Mouse (Mus musculus) midbrain, embryonic 13.5 days (tissue): ENCODE measurements around the gene Sgf29. TPM values are rescaled to one million over a fixed set of nuclear protein-coding genes. Genes with fewer than 3 reads are reported as not detected.

Experiments
- ATAC-seq: fragments of 200-750 bp; cut with Nextera tagmentation; 2 replicates; pipeline ENCODE4 v1.8.0; 2017; ENCODE audit warnings: mild to moderate bottlenecking, moderate TSS enrichment, moderate library complexity
- H3K27ac ChIP-seq: fragments of 300-500 bp; sonication (generic); 2 replicates; pipeline ENCODE4 v1.5.1; 2015; ENCODE audit warnings: inconsistent platforms, mild to moderate bottlenecking, moderate library complexity
- H3K27me3 ChIP-seq: fragments of 300-500 bp; sonication (generic); 2 replicates; pipeline ENCODE4 v1.6.1; 2015; ENCODE audit warnings: mild to moderate bottlenecking, inconsistent platforms
- H3K36me3 ChIP-seq: fragments of 300-500 bp; sonication (generic); 2 replicates; pipeline ENCODE4 v1.6.1; 2015; ENCODE audit warnings: mild to moderate bottlenecking, inconsistent platforms
- H3K4me1 ChIP-seq: fragments of 300-500 bp; sonication (generic); replicated peaks from 2 replicates; pipeline ENCODE4 v1.6.1; 2015; ENCODE audit warnings: inconsistent platforms
- H3K4me2 ChIP-seq: fragments of 300-500 bp; sonication (generic); replicated peaks from 2 replicates; pipeline ENCODE4 v1.6.1; 2015; ENCODE audit warnings: moderate library complexity, mild to moderate bottlenecking, inconsistent platforms
- H3K4me3 ChIP-seq: fragments of 300-500 bp; sonication (generic); replicated peaks from 2 replicates; pipeline ENCODE4 v1.5.1; 2015; ENCODE audit warnings: mild to moderate bottlenecking, inconsistent platforms
- H3K9ac ChIP-seq: fragments of 300-500 bp; sonication (generic); replicated peaks from 2 replicates; pipeline ENCODE4 v1.6.1; 2015; ENCODE audit warnings: mild to moderate bottlenecking, inconsistent platforms
- H3K9me3 ChIP-seq: fragments of 300-500 bp; sonication (generic); 2 replicates; pipeline ENCODE4 v1.6.1; 2016; ENCODE audit warnings: mild to moderate bottlenecking, inconsistent platforms
- WGBS: fragments of 180-500 bp; shearing (Covaris S2); methylation state at CpG from one replicate; pipeline ENCODE4 v1.1.7; 2015; 5-methylcytosine and 5-hydroxymethylcytosine counted together
- polyA plus RNA-seq: library from polyadenylated mRNA; unstranded; fragments of >200 nt; fragmentation: Nextera tagmentation; extraction: Ambion mirVana; gene quantifications from 2 replicates; pipeline ENCODE4 v1.2.1, GENCODE M21; 2015

Sgf29 gene
- polyA plus RNA-seq, 1 experiment from 2014 or later, result 54.5 TPM

DNA sequence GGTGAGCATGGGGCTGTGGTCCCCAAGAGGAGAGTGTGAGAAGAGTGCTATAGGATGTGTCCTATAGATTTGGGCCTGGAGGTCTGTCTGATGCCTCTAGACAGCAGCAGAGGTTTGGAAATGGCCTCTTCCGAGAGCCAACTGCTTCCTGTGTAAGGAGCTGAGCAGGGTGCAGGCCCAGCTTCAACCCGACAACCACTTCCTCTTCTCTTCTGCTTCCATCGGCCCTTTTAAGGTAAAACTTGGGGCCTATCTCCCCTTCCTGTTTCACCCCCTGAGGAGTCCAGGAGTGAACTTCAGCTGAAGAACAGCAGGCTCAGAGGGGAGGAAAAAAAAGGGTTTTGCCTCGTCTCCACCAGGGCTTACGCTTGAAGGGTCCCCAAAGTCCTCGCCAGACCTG is 53.2 kb downstream of the Sgf29 start:
- 0 out of 2 replicates have a peak overlapping the region, but pooled peaks have one; percentile 36 for H3K9ac ChIP-seq
- WGBS, result 78% methylated on average over 6 of the region's 6 CpGs
- ATAC-seq, result no peak
- H3K9me3 ChIP-seq, result no peaks in the 10 kb centered on the region
- H3K36me3 ChIP-seq, result peaks cover 26% of the 10 kb centered on the region
- H3K27me3 ChIP-seq, result peaks cover 7% of the 10 kb centered on the region; the same call in 1 of the 2 replicates
- H3K4me3 ChIP-seq, result peak overlapping the region; percentile 77; the same call in 1 of the 2 replicates
- peak overlapping the region; percentile 77 for H3K4me2 ChIP-seq
- peaks cover 55% of the 10 kb centered on the region for H3K4me1 ChIP-seq
- no peak overlapping the region for H3K27ac ChIP-seq

DNA sequence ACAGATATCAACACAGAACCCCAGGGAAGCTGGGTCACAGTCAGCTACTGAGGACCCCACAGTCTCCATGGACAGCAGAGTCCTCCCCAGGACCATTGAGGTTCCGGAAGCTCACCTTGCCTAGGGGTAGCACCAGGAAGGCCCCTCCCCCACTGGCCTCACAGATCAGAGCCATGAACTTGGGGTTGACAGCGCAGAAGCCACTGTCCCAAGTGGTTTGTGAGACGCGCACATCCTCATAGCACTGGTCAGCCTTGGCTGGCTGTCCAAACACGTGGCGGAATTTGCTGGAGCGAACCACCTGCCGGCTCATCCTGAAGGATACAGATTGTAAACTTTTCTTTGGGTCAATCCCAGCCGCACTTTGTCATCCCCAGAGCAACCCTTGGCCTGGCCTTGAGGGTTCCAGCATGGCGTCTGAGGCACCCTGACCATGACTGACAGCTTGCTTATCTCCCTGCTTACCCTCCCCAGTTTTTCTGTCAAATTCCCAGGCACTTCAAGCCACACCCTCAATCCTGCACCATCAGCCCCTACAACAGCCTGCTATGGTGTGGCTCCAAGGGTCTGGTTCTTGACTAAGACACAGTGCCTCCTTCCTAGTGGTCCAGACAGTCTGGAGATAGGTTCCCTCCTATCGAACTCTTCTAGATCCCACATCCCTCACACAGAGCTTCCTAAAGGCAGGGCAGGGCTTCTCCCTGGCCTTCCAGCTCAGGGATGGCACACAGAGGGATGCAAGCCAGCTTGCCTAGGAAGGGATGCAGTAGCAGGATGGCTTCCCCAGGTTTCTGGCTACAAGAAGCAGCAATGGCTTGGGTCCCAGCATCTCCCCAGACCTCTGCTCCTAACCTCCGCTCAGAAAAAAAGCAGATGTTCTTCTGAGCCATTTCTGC is 54.0 kb downstream of the Sgf29 start:
- Histone ChIP-seq H3K27me3 (peaks cover 7% of the 10 kb centered on the region; the same call in 1 of the 2 replicates), H3K27ac (peak overlapping the region; percentile 88), H3K4me2 (peak overlapping the region; percentile 77), H3K4me3 (peak overlapping the region; percentile 77), H3K4me1 (peaks cover 49% of the 10 kb centered on the region), H3K9ac (peak overlapping the region; percentile 93), H3K9me3 (no peaks in the 10 kb centered on the region), H3K36me3 (peaks cover 21% of the 10 kb centered on the region)
- WGBS, result 82% methylated on average over 12 of the region's 12 CpGs
- ATAC-seq, result no peak

DNA sequence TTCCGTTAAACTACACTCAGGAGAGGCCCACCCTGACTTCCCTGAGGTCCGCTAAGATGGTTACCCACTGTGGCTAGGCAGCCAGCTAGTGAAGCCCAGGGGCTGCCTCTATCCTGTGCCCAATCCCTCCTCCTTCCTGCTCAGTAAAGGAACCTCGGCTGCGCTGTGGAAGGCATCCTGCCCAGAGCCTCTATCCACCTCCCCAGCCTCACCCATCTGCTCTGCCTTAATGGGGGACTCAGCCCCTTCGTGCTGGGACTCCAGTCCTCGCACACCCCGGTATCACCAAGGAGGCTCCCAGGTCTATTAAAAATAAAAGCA is 54.6 kb downstream of the Sgf29 start:
- peaks cover 49% of the 10 kb centered on the region for H3K4me1 ChIP-seq
- WGBS, result 15% methylated on average over 7 of the region's 7 CpGs
- H3K4me2 ChIP-seq, result peak overlapping the region; percentile 77
- no peaks in the 10 kb centered on the region for H3K9me3 ChIP-seq
- H3K4me3 ChIP-seq, result peak overlapping the region; percentile 77
- H3K27ac ChIP-seq, result peak overlapping the region; percentile 88
- H3K27me3 ChIP-seq, result peaks cover 7% of the 10 kb centered on the region; the same call in 1 of the 2 replicates
- peak overlapping the region; percentile 93 for H3K9ac ChIP-seq
- 0 out of 2 replicates have a peak, but pooled peaks have one; percentile 6 for ATAC-seq
- peaks cover 19% of the 10 kb centered on the region for H3K36me3 ChIP-seq

DNA sequence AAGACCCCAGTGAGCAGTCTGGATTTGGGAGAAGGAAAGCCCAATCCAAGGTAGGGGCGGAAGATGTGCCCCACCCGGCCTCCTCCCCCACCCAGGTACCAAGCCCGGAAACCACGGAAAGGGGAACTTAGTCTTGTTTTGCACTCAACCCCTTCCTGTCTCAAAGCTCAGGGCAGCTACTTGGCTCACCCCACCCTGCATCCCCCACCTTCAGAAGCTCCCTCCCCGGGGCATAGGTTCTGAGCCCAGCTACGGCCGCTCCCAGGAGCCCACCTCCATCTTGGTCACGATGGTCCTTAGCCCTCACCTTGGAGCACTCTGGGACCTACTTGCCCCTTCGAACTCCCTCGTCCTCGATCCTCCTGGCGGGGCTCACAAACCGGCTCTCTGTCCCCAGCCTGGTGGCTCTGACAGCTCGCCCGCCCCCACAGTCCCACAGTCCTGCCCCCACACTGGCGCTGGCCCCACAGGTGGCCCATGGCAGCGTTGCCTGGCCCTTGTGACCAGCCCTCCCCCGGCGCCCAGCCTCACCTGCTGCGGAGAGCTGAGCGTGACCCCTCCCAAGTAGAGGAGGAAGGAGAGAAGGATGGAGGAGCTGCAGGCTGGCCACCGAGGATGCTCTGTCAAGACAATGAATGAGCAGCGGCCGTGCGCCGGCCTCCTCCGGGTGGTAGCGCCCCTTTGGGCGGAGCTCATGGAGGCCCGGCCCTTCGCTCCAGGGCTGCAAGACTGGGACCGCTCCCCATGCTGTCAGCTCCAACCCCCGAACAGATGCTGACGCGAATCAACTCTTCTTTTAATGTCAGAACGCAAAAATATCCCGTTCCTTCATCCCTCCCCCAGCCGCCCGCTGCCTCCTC is 55.2 kb downstream of the Sgf29 start:
- Histone ChIP-seq H3K4me2 (peak overlapping the region; percentile 77), H3K4me3 (peak overlapping the region; percentile 77), H3K36me3 (peaks cover 13% of the 10 kb centered on the region), H3K4me1 (peaks cover 49% of the 10 kb centered on the region), H3K9me3 (no peaks in the 10 kb centered on the region), H3K27ac (peak overlapping the region; percentile 88), H3K27me3 (peaks cover 7% of the 10 kb centered on the region; the same call in 1 of the 2 replicates), H3K9ac (peak overlapping the region; percentile 93)
- peak; percentile 87 for ATAC-seq
- WGBS, result 2% methylated on average over 39 of the region's 39 CpGs

DNA sequence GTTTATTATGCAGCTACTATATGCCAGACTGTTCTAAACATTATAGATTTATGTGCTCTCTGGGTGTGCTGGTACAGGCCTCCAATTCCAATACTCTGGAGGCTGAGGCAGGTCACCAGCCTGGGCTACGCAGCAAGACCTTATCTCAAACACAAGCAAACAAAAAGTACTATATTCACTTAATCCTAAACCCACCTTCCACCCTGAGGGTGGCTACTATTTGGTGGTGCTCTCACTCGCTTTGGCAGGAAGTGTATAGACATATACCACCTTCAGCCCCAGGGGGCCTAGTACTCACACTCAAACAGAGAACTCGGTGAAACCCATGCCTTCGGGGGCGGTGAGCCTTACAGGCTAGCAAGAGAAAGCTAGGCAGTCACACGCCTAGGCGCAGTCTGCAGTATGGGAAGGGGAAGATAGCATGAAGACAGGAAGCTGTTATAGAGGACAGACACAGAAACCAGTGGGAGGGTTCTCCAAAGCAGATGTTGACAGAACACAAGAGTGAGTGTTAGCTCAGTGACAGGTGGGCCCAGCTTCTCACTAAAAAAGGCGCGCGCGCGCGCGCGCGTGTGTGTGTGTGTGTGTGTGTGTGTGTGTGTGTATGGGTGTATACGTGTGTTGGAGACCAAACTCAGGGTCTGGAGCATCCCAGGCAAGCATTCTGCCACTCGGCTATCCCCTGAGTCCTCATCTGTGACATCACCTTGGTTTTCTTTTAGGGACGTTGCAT is 58.5 kb downstream of the Sgf29 start, which contains the start of gene Coro1a:
Gene Coro1a, minus strand, starts transcription at position 346 of the 733 bp plus-strand sequence.
- H3K36me3 ChIP-seq, result no peaks in the 10 kb centered on the region
- H3K4me3 ChIP-seq, result no peak within 1 kb of the TSS
- whole genome bisulfite sequencing, result 93% methylated on average over 19 of the region's 19 CpGs
- no peak within 1 kb of the TSS for H3K4me2 ChIP-seq
- ATAC-seq, result no peak
- H3K27me3 ChIP-seq, result peaks cover 7% of the 10 kb centered on the region; the same call in 1 of the 2 replicates
- no peak within 1 kb of the TSS for H3K27ac ChIP-seq
- H3K9ac ChIP-seq, result no peak within 1 kb of the TSS
- H3K4me1 ChIP-seq, result peaks cover 25% of the 10 kb centered on the region
- no peaks in the 10 kb centered on the region for H3K9me3 ChIP-seq

DNA sequence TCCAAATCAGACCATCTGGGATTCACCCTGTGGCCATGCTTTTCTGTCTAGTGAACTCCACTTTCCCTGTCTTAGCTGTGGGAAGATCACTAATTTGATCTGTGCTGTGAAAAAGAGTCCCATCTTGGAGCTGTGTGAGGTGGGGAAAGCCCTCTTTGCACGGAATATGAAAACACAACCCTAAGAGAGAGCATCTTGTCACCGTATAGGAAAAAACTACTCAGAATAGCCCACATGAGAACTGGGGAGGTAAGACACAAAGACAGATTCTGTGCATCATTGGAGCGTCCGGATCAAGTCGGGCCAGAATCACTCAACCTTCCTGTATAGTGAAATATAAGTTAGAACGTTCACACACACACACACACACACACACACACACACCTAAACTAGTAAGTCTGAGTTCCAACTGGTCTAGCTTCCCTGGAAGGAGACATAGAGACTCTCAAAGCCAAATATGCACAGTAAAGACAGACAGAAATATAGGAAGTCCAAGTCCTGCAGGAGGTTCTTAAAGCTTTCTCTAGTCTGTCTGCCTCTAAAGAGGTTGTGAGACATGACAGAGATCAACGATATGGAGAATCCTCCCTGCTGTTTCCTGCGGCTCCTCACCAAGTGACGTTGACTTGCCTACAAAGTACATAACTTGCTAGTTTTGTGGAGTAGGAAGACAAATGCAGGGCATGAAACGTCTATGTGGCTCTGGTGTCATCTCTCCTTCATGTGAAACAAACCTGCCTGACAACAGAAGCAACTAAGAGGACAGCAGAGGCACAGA is 59.3 kb downstream of the Sgf29 start:
- Histone ChIP-seq H3K27me3 (peaks cover 3% of the 10 kb centered on the region; the same call in 1 of the 2 replicates), H3K9me3 (no peaks in the 10 kb centered on the region), H3K4me1 (peaks cover 17% of the 10 kb centered on the region), H3K27ac (no peak overlapping the region), H3K4me3 (no peak overlapping the region), H3K9ac (no peak overlapping the region), H3K36me3 (no peaks in the 10 kb centered on the region), H3K4me2 (no peak overlapping the region)
- WGBS, result 86% methylated on average over 10 of the region's 10 CpGs
- no peak for ATAC-seq

DNA sequence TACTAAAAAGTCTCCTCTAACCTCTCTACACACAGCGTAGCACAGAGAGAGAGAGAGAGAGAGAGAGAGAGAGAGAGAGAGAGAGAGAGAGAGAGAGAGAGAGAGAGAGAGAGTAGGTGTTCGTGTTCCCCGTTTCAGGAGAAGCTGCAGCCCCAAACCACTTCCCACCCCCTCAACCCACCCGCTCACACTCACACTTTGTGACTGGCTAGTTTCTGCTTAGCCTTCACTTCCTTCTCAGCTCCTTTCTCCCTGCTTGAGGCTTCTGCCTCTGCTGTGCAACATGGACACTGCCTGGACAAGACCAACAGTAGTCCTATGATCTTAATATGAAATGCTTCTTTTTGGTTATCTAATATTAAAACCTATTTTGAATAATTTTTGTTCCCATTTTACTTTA is 61.2 kb downstream of the Sgf29 start:
- Histone ChIP-seq H3K4me2 (no peak overlapping the region), H3K36me3 (no peaks in the 10 kb centered on the region), H3K9ac (no peak overlapping the region), H3K4me1 (peaks cover 1% of the 10 kb centered on the region), H3K4me3 (no peak overlapping the region), H3K27ac (no peak overlapping the region), H3K9me3 (no peaks in the 10 kb centered on the region), H3K27me3 (no peaks in the 10 kb centered on the region)
- 73% methylated on average over 4 of the region's 4 CpGs for WGBS
- ATAC-seq, result no peak

DNA sequence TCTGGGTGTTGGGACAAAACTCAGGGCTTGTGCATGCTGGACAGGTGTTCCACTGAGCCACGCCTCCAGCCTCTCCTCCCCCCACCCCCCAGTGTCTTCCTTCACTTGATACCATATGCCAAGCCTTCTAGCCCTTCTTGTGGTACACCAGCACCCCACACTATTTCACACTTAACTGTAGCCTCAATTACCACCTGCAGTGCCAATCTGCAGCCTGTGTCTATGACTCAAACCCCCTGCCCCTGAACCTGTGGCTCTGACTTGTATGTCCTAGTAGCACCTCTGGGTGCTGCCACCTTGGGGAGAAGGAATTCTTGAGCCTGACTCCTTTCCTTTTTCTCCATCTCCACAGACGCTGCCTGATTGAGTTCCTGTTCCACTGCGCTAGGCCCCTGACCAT is 62.8 kb downstream of the Sgf29 start:
- Histone ChIP-seq H3K9ac (no peak overlapping the region), H3K4me1 (no peaks in the 10 kb centered on the region), H3K36me3 (no peaks in the 10 kb centered on the region), H3K4me2 (no peak overlapping the region), H3K27ac (no peak overlapping the region), H3K4me3 (no peak overlapping the region), H3K9me3 (no peaks in the 10 kb centered on the region), H3K27me3 (no peaks in the 10 kb centered on the region)
- WGBS, result 69% methylated on average over 3 of the region's 3 CpGs
- ATAC-seq, result no peak

DNA sequence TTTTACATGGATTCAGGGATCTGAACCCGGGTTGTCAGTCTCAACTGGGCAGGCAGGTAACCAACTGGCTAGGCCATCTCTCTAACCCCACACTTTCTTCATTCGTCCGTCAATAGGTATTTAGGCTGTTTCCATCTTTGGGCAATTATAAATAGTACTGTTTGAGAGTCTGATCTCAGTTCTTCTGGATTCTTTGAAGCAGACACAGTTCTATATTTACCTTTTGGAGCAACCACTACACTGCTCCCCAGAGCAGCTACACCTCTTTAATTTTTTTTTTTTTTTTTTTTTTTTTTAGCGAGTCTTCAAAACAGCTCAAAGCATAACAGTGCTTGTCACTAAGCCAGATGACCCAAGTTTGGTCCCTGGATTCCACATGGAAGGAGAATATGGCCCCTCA is 66.6 kb downstream of the Sgf29 start:
- no peaks in the 10 kb centered on the region for H3K9me3 ChIP-seq
- H3K36me3 ChIP-seq, result no peaks in the 10 kb centered on the region
- no peak overlapping the region for H3K4me3 ChIP-seq
- no peak overlapping the region for H3K27ac ChIP-seq
- no peaks in the 10 kb centered on the region for H3K27me3 ChIP-seq
- no peak overlapping the region for H3K9ac ChIP-seq
- H3K4me1 ChIP-seq, result no peaks in the 10 kb centered on the region
- no peak for ATAC-seq
- H3K4me2 ChIP-seq, result no peak overlapping the region
- WGBS, result 82% methylated on average over 4 of the region's 4 CpGs

DNA sequence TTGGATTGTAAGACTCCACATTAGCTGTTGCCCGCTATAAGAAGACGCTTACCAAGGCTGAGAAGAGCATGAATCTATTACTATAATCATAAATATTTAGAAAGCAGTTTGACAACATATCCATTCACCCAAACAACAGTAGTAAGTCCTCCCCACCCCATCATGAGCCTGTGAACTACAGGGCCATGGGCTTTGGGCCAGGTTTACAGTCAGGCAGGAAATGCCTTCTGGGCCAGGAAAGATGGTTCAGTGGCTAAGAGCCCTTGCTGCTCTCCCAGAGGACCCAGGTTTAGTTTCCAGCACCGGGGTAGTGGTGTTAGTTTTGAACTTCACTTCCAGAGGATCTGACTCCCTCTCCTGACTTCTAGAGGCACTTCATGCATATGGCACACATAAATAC is 68.5 kb downstream of the Sgf29 start:
- Histone ChIP-seq H3K9ac (no peak overlapping the region), H3K9me3 (no peaks in the 10 kb centered on the region), H3K36me3 (no peaks in the 10 kb centered on the region), H3K4me3 (no peak overlapping the region), H3K27me3 (no peaks in the 10 kb centered on the region), H3K4me1 (no peaks in the 10 kb centered on the region), H3K4me2 (no peak overlapping the region), H3K27ac (no peak overlapping the region)
- 92% methylated on average over 3 of the region's 3 CpGs for WGBS
- ATAC-seq, result no peak

DNA sequence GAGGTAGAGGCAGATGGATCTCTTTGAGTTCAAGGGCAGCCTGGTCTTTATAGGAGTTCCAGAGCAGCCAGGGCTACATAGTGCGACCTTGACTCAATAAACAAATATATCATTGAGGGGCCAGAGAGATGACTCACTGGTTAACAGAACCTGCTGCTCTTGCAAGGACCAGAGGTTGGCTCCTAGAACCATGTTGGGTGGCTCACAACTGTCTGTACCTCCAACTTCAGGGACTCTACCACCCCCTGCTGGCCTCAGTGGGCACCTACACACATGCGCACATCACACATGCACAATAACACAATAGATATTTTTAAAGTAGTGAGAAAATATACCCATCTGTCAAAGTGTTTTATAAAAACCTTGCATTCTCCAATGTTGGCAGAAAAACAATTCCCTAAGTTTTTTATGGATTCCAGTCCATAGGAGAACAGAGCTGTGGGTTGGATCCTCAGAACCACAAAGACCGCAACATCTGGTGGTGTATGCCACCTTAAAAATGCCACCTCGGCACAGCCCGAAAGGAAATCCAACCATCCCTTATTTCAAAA is 69.8 kb downstream of the Sgf29 start:
- no peak for ATAC-seq
- Histone ChIP-seq H3K27ac (no peak overlapping the region), H3K36me3 (no peaks in the 10 kb centered on the region), H3K9ac (no peak overlapping the region), H3K27me3 (no peaks in the 10 kb centered on the region), H3K9me3 (no peaks in the 10 kb centered on the region), H3K4me2 (no peak overlapping the region), H3K4me3 (no peak overlapping the region), H3K4me1 (no peaks in the 10 kb centered on the region)
- 95% methylated on average over 5 of the region's 5 CpGs for WGBS
